Mouse (Mus musculus): Measurements from ENCODE around the gene H60b.
"Not testable (repeated sequence)": the region's sequence is repeated elsewhere in the genome, so short reads cannot be mapped to it uniquely, and the experiment has no call there.

Gene H60b

GRCm38 (mm10) chr10:22273684-22274305 lies 115.4 kb downstream of the H60b start:
- DNase-seq (ENCODE audit: low read depth, low spot score) = no peak

- DNase-seq (ENCODE audit: low read depth, low spot score) = no peak
Measured at GRCm38 (mm10) chr10:22274445-22275057, 116.2 kb downstream of the H60b start.

- DNase-seq (ENCODE audit: low read depth, low spot score) = not testable (repeated sequence)
Measured at GRCm38 (mm10) chr10:22278468-22278867, 120.1 kb downstream of the H60b start.

- DNase-seq (ENCODE audit: low read depth, low spot score) = no peak
Measured at GRCm38 (mm10) chr10:22282816-22283215, 124.4 kb downstream of the H60b start.

- no peak for DNase-seq (ENCODE audit: low read depth, low spot score)
Measured at GRCm38 (mm10) chr10:22295676-22296075, 137.3 kb downstream of the H60b start.

GRCm38 (mm10) chr10:22297033-22297762 lies 138.8 kb downstream of the H60b start:
- DNase-seq (ENCODE audit: low read depth, low spot score) = no peak

- DNase-seq (ENCODE audit: low read depth, low spot score) = no peak
Measured at GRCm38 (mm10) chr10:22297766-22298461, 139.5 kb downstream of the H60b start.

- DNase-seq (ENCODE audit: low read depth, low spot score) = no peak
Measured at GRCm38 (mm10) chr10:22299324-22299723, 140.9 kb downstream of the H60b start.

GRCm38 (mm10) chr10:22301641-22302040 lies 143.3 kb downstream of the H60b start:
- no peak for DNase-seq (ENCODE audit: low read depth, low spot score)

- DNase-seq (ENCODE audit: low read depth, low spot score) = no peak
Measured at GRCm38 (mm10) chr10:22302344-22303057, 144.1 kb downstream of the H60b start.

- DNase-seq (ENCODE audit: low read depth, low spot score) = no peak
Measured at GRCm38 (mm10) chr10:22303736-22304135, 145.3 kb downstream of the H60b start.

- no peak for DNase-seq (ENCODE audit: low read depth, low spot score)
Measured at GRCm38 (mm10) chr10:22305801-22306200, 147.4 kb downstream of the H60b start.

GRCm38 (mm10) chr10:22306452-22306851 lies 148.1 kb downstream of the H60b start:
- no peak for DNase-seq (ENCODE audit: low read depth, low spot score)

GRCm38 (mm10) chr10:22308221-22308620 lies 149.8 kb downstream of the H60b start:
- DNase-seq (ENCODE audit: low read depth, low spot score) = no peak

- no peak for DNase-seq (ENCODE audit: low read depth, low spot score)
Measured at GRCm38 (mm10) chr10:22322858-22323257, 164.5 kb downstream of the H60b start.

Data from retina, postnatal 7 days (tissue).